Mouse (Mus musculus) CH12.LX (cell line): ENCODE data around the gene Fgfr2. TPM values are rescaled to one million over a fixed set of nuclear protein-coding genes. Genes with fewer than 3 reads are reported as not detected.

ENCODE experiments used
- DNase-seq: peaks from one replicate; pipeline ENCODE4 v3.0.0-alpha.2; 2013; ENCODE audit errors: extremely low read depth
- H3K27ac ChIP-seq: 2 replicates; pipeline ENCODE4 v1.5.1; 2012; ENCODE audit warnings: low read depth, mild to moderate bottlenecking, control low read depth, moderate library complexity; ENCODE audit not compliant: insufficient read depth
- H3K27me3 ChIP-seq: replicated peaks from 2 replicates; pipeline ENCODE3; 2012; ENCODE audit warnings: inconsistent platforms
- H3K36me3 ChIP-seq, 2 experiments: replicated peaks in 1 of 2; 2 replicates each; pipeline versions ENCODE3 to v1.6.1; 2012; ENCODE audit warnings: inconsistent platforms in 1 of 2, low read length in 1 of 2, mild to moderate bottlenecking in 1 of 2, mixed read lengths in 1 of 2, moderate library complexity in 1 of 2; ENCODE audit not compliant: control insufficient read depth in 1 of 2, insufficient read depth in 1 of 2
- H3K4me1 ChIP-seq, 2 experiments: 2 replicates each; pipeline ENCODE4 v1.6.1; 2012; ENCODE audit warnings: inconsistent platforms in 1 of 2, moderate library complexity in 1 of 2; ENCODE audit not compliant: insufficient read depth in 2 of 2, control insufficient read depth in 1 of 2
- H3K4me2 ChIP-seq: 2 replicates; pipeline ENCODE4 v1.6.1; 2012; ENCODE audit warnings: low read depth, mild to moderate bottlenecking, control low read depth; ENCODE audit not compliant: poor library complexity, insufficient read depth, severe bottlenecking
- H3K4me3 ChIP-seq, 3 experiments: fragments of 150-350 bp in 1 of 3; sonication (generic) in 1 of 3; replicated peaks in 1 of 3; 2 replicates each; pipeline versions ENCODE3 to v1.5.1; 2011 to 2012; ENCODE audit warnings: low read depth in 2 of 3, low read length in 2 of 3, mild to moderate bottlenecking in 2 of 3, moderate library complexity in 2 of 3, control low read depth in 1 of 3, improper control_type of control experiment in 1 of 3, inconsistent platforms in 1 of 3, mixed read lengths in 1 of 3; ENCODE audit not compliant: poor library complexity in 1 of 3
- H3K79me2 ChIP-seq: replicated peaks from 2 replicates; pipeline ENCODE4 v1.6.1; 2012; ENCODE audit warnings: mild to moderate bottlenecking, moderate library complexity; ENCODE audit not compliant: control insufficient read depth, poor library complexity, insufficient read depth, severe bottlenecking; ENCODE audit errors: extremely low read depth
- H3K9ac ChIP-seq: 2 replicates; pipeline ENCODE4 v1.6.1; 2012; ENCODE audit warnings: low read depth, mild to moderate bottlenecking, control low read depth, moderate library complexity; ENCODE audit not compliant: insufficient read depth
- H3K9me3 ChIP-seq: replicated peaks from 2 replicates; pipeline ENCODE3; 2012; ENCODE audit warnings: low read length, inconsistent platforms, mixed read lengths
- GABPA ChIP-seq: IDR thresholded peaks from 2 replicates; pipeline ENCODE4 v1.6.1; 2012; ENCODE audit warnings: low read depth, low read length, improper control_type of control experiment, inconsistent platforms; ENCODE audit not compliant: insufficient replicate concordance
- IRF4 ChIP-seq: IDR thresholded peaks from 2 replicates; pipeline ENCODE4 v1.6.1; 2014; ENCODE audit warnings: low read depth, mild to moderate bottlenecking, inconsistent platforms, low read length, improper control_type of control experiment
- MAFK ChIP-seq: IDR thresholded peaks from 2 replicates; pipeline ENCODE4 v1.6.1; 2011; ENCODE audit warnings: low read length, improper control_type of control experiment; ENCODE audit not compliant: insufficient replicate concordance
- MYC ChIP-seq: IDR thresholded peaks from 2 replicates; pipeline ENCODE4 v1.6.1; 2011; ENCODE audit warnings: low read depth, mild to moderate bottlenecking, improper control_type of control experiment, low read length
- POLR2A ChIP-seq: IDR thresholded peaks from 2 replicates; pipeline ENCODE4 v1.6.1; 2011; ENCODE audit warnings: low read depth, mild to moderate bottlenecking, improper control_type of control experiment, low read length
- TBP ChIP-seq: conservative IDR thresholded peaks from 2 replicates; pipeline ENCODE4 v1.6.1; 2011; ENCODE audit warnings: low read depth, low read length, improper control_type of control experiment
- TCF12 ChIP-seq: IDR thresholded peaks from 2 replicates; pipeline ENCODE4 v1.6.1; 2014; ENCODE audit warnings: low read depth, mild to moderate bottlenecking, inconsistent platforms, low read length, improper control_type of control experiment
- UBTF ChIP-seq: IDR thresholded peaks from 2 replicates; pipeline ENCODE4 v1.6.1; 2012; ENCODE audit warnings: low read depth, mild to moderate bottlenecking, inconsistent platforms, low read length, improper control_type of control experiment, moderate library complexity
- ZNF384 ChIP-seq: IDR thresholded peaks from 2 replicates; pipeline ENCODE4 v1.6.1; 2012; ENCODE audit warnings: low read depth, low read length, improper control_type of control experiment, inconsistent platforms
- dilution Hi-C: fragments of 300-500 bp; cut with MboI; formaldehyde crosslinking; loops from 2 replicates; pipeline ENCODE4 v1.14.3; 2020; ENCODE audit warnings: low sequenced_read_pairs; ENCODE audit not compliant: extremely low pct_unique_long_range_greater_than_20kb, extremely low pct_ligation_motif_present
- in situ Hi-C: fragments of 300-500 bp; cut with MboI; formaldehyde crosslinking; loops from 3 replicates; pipeline ENCODE4 v1.14.3; 2019; ENCODE audit warnings: low sequenced_read_pairs, low pct_ligation_motif_present, low pct_unique_long_range_greater_than_20kb, mixed read lengths
- polyA plus RNA-seq: library from polyadenylated mRNA; unstranded; fragments of >175 nt; gene quantifications from 2 replicates; pipeline ENCODE4 v1.2.1, GENCODE M21; 2012; ENCODE audit warnings: low read depth; ENCODE audit not compliant: insufficient read length
- total RNA-seq, 2 experiments: library from RNA; depleted of rRNA; stranded (reverse); fragments of 300-350 nt in 1 of 2; fragments of >200 nt in 1 of 2; gene quantifications; 2 replicates each; pipeline ENCODE4 v1.2.3; 2012 to 2014

The Fgfr2 gene
- total and polyA plus RNA-seq, 3 experiments, result not detected

- no peak for DNase-seq
- H3K4me2 ChIP-seq, result no peak overlapping the region
- in situ Hi-C loops, result no loop called here
- H3K9ac ChIP-seq, result no peak overlapping the region
- H3K4me3 ChIP-seq, result no peak overlapping the region
- H3K27me3 ChIP-seq, result peaks cover 91% of the 10 kb centered on the region
- peaks cover 2% of the 10 kb centered on the region for H3K9me3 ChIP-seq
- no peak overlapping the region for H3K27ac ChIP-seq
- TF ChIP-seq TBP (no peak), IRF4 (no peak)
- dilution Hi-C loops, result no loop called here
- H3K4me1 ChIP-seq, result no peaks in the 10 kb centered on the region
- no peaks in the 10 kb centered on the region for H3K79me2 ChIP-seq
- H3K36me3 ChIP-seq, result no peaks in the 10 kb centered on the region
Observed at GRCm38 (mm10) chr7:131260946-131261345, 1862.2 kb downstream of the Fgfr2 start.

- DNase-seq, result no peak
- in situ Hi-C loops (no loop called here), dilution Hi-C loops (no loop called here)
- H3K27me3 ChIP-seq, result peaks cover 85% of the 10 kb centered on the region
- TF ChIP-seq TCF12 (no peak), ZNF384 (no peak), POLR2A (no peak)
- no peak overlapping the region for H3K27ac ChIP-seq
- no peak overlapping the region for H3K9ac ChIP-seq
- H3K4me1 ChIP-seq, result no peaks in the 10 kb centered on the region
- no peak overlapping the region for H3K4me2 ChIP-seq
- no peaks in the 10 kb centered on the region for H3K36me3 ChIP-seq
- no peak overlapping the region for H3K4me3 ChIP-seq
- no peaks in the 10 kb centered on the region for H3K9me3 ChIP-seq
- no peaks in the 10 kb centered on the region for H3K79me2 ChIP-seq
Observed at GRCm38 (mm10) chr7:131257309-131257708, 1865.8 kb downstream of the Fgfr2 start.

GRCm38 (mm10) chr7:131256841-131257240 is 1866.3 kb downstream of the Fgfr2 start:
- TF ChIP-seq GABPA, result no peak
- TF ChIP-seq MAFK, result no peak
- TF ChIP-seq UBTF, result no peak
- TF ChIP-seq MYC, result no peak
- Histone ChIP-seq H3K27me3 (peaks cover 81% of the 10 kb centered on the region), H3K79me2 (no peaks in the 10 kb centered on the region), H3K9ac (no peak overlapping the region), H3K4me1 (no peaks in the 10 kb centered on the region), H3K4me3 (no peak overlapping the region), H3K27ac (no peak overlapping the region), H3K9me3 (no peaks in the 10 kb centered on the region), H3K4me2 (no peak overlapping the region), H3K36me3 (no peaks in the 10 kb centered on the region)
- dilution Hi-C loops (no loop called here), in situ Hi-C loops (no loop called here)
- DNase-seq, result no peak
